Mouse (Mus musculus) limb, embryonic 14.5 days (tissue): Measurements from ENCODE around the gene Wnt9a. TPM values are rescaled to one million over a fixed set of nuclear protein-coding genes. Genes with fewer than 3 reads are reported as not detected.

Source experiments
- ATAC-seq: fragments of 200-750 bp; cut with Nextera tagmentation; 2 replicates; pipeline ENCODE4 v1.8.0; 2017; ENCODE audit warnings: low read depth, moderate number of reproducible peaks, moderate TSS enrichment; ENCODE audit not compliant: low FRiP score
- DNase-seq: peaks from one replicate; pipeline ENCODE4 v3.0.0-alpha.2; 2015; ENCODE audit warnings: low spot score
- H3K27ac ChIP-seq: fragments of 300-500 bp; sonication (generic); replicated peaks from 2 replicates; pipeline ENCODE4 v1.5.1; 2014; ENCODE audit warnings: low read depth, mild to moderate bottlenecking, low read length, moderate library complexity, mixed read lengths
- H3K27me3 ChIP-seq: fragments of 300-500 bp; sonication (generic); 2 replicates; pipeline ENCODE4 v1.6.1; 2014; ENCODE audit warnings: low read length, mixed read lengths; ENCODE audit not compliant: control insufficient read depth, insufficient read depth
- H3K36me3 ChIP-seq: fragments of 300-500 bp; sonication (generic); 2 replicates; pipeline ENCODE4 v1.6.1; 2014; ENCODE audit warnings: mild to moderate bottlenecking, low read length, moderate library complexity, mixed read lengths; ENCODE audit not compliant: control insufficient read depth, insufficient read depth
- H3K4me1 ChIP-seq: fragments of 300-500 bp; sonication (generic); 2 replicates; pipeline ENCODE4 v1.6.1; 2014; ENCODE audit warnings: antibody characterized with exemption, low read length, mixed read lengths; ENCODE audit not compliant: control insufficient read depth, insufficient read depth
- H3K4me2 ChIP-seq: fragments of 300-500 bp; sonication (generic); replicated peaks from 2 replicates; pipeline ENCODE4 v1.6.1; 2014; ENCODE audit warnings: low read depth, mild to moderate bottlenecking, low read length, moderate library complexity; ENCODE audit not compliant: severe bottlenecking
- H3K4me3 ChIP-seq: fragments of 300-500 bp; sonication (generic); replicated peaks from 2 replicates; pipeline ENCODE4 v1.5.1; 2014; ENCODE audit warnings: low read length
- H3K9ac ChIP-seq: fragments of 300-500 bp; sonication (generic); 2 replicates; pipeline ENCODE4 v1.6.1; 2014; ENCODE audit warnings: mild to moderate bottlenecking, low read depth, low read length, moderate library complexity; ENCODE audit not compliant: severe bottlenecking
- H3K9me3 ChIP-seq: fragments of 300-500 bp; sonication (generic); 2 replicates; pipeline ENCODE4 v1.6.1; 2016; ENCODE audit warnings: low read length; ENCODE audit not compliant: control insufficient read depth
- POLR2A ChIP-seq: fragments of 200-500 bp; IDR thresholded peaks from 2 replicates; pipeline ENCODE4 v1.8.0; 2012; ENCODE audit warnings: inconsistent platforms, mild to moderate bottlenecking, moderate library complexity, borderline replicate concordance; ENCODE audit not compliant: insufficient read depth, insufficient read length; ENCODE audit errors: extremely low read depth
- WGBS: fragments of 180-500 bp; shearing (Covaris S2); extraction: QIAGEN DNeasy Blood & Tissue Kit; methylation state at CpG from one replicate; pipeline ENCODE4 v1.1.7; 2014; 5-methylcytosine and 5-hydroxymethylcytosine counted together
- polyA plus RNA-seq, 2 experiments: library from polyadenylated mRNA; depleted of rRNA in 1 of 2; stranded (reverse) in 1 of 2; unstranded in 1 of 2; fragments of >200 nt; fragmentation: Nextera tagmentation in 1 of 2; extraction: Ambion mirVana in 1 of 2; gene quantifications; 2 replicates each; pipeline versions ENCODE4 v1.2.1 to v1.2.3; 2012 to 2014

Wnt9a gene
- polyA plus RNA-seq, 2 experiments = 6.2 to 11.8 TPM

GRCm38 (mm10) chr11:59263870-59264563, 42.7 kb upstream of the Wnt9a start:
- peak; percentile 54 for DNase-seq
- Histone ChIP-seq H3K36me3 (no peaks in the 10 kb centered on the region), H3K4me3 (peak overlapping the region; percentile 49), H3K9ac (peak overlapping the region; percentile 60), H3K27me3 (peaks cover 13% of the 10 kb centered on the region; the same call in 1 of the 2 replicates), H3K9me3 (no peaks in the 10 kb centered on the region), H3K27ac (no peak overlapping the region), H3K4me1 (peaks cover 3% of the 10 kb centered on the region), H3K4me2 (peak overlapping the region; percentile 77)
- WGBS = 3% methylated on average over 48 of the region's 56 CpGs
- TF ChIP-seq POLR2A = no peak
- ATAC-seq = peak; percentile 72; the same call in 1 of the 2 replicates

GRCm38 (mm10) chr11:59264593-59264992, 42.1 kb upstream of the Wnt9a start:
- H3K27me3 ChIP-seq = peaks cover 13% of the 10 kb centered on the region; the same call in 1 of the 2 replicates

GRCm38 (mm10) chr11:59265154-59265813, 41.4 kb upstream of the Wnt9a start:
- no peak for TF ChIP-seq POLR2A
- 64% methylated on average over 8 of the region's 8 CpGs for WGBS
- H3K27ac ChIP-seq = no peak overlapping the region
- H3K36me3 ChIP-seq = no peaks in the 10 kb centered on the region
- H3K4me2 ChIP-seq = no peak overlapping the region
- H3K4me3 ChIP-seq = no peak overlapping the region
- H3K9me3 ChIP-seq = no peaks in the 10 kb centered on the region
- peaks cover 3% of the 10 kb centered on the region for H3K4me1 ChIP-seq
- no peak for ATAC-seq
- H3K27me3 ChIP-seq = peaks cover 13% of the 10 kb centered on the region; the same call in 1 of the 2 replicates
- H3K9ac ChIP-seq = no peak overlapping the region
- no peak for DNase-seq

More at GRCm38 (mm10) chr11:59264593-59264992, 42.1 kb upstream of the Wnt9a start:
- Histone ChIP-seq H3K27ac (no peak overlapping the region), H3K4me3 (peak overlapping the region; percentile 49), H3K9ac (peak overlapping the region; percentile 60), H3K4me2 (peak overlapping the region; percentile 77), H3K4me1 (peaks cover 3% of the 10 kb centered on the region), H3K9me3 (no peaks in the 10 kb centered on the region), H3K36me3 (no peaks in the 10 kb centered on the region)
- no peak for TF ChIP-seq POLR2A
- ATAC-seq (no peak), DNase-seq (no peak)
- WGBS = 6% methylated on average over 8 of the region's 8 CpGs

- Histone ChIP-seq H3K4me1 (peaks cover 3% of the 10 kb centered on the region), H3K4me3 (no peak overlapping the region), H3K9me3 (no peaks in the 10 kb centered on the region), H3K27ac (no peak overlapping the region), H3K4me2 (no peak overlapping the region), H3K27me3 (peaks cover 13% of the 10 kb centered on the region; the same call in 1 of the 2 replicates), H3K9ac (no peak overlapping the region), H3K36me3 (no peaks in the 10 kb centered on the region)
- no peak for TF ChIP-seq POLR2A
- WGBS = 45% methylated on average over 6 of the region's 6 CpGs
- DNase-seq (no peak), ATAC-seq (no peak)
Measured at GRCm38 (mm10) chr11:59266727-59267126, 40.0 kb upstream of the Wnt9a start.

- Histone ChIP-seq H3K4me1 (no peaks in the 10 kb centered on the region), H3K36me3 (no peaks in the 10 kb centered on the region), H3K4me3 (no peak overlapping the region), H3K9me3 (no peaks in the 10 kb centered on the region), H3K27me3 (no peaks in the 10 kb centered on the region), H3K4me2 (no peak overlapping the region), H3K9ac (no peak overlapping the region), H3K27ac (no peak overlapping the region)
- no peak for TF ChIP-seq POLR2A
- WGBS = 67% methylated on average over 3 of the region's 3 CpGs
- DNase-seq (no peak), ATAC-seq (no peak)
Measured at GRCm38 (mm10) chr11:59274184-59274583, 32.5 kb upstream of the Wnt9a start.
